12 mouse cellular contexts compared by ENCODE assay signal in genomic region chr10:119063209-119063699, GRCm38 (mm10).
DNase-seq lines count a peak whose midpoint lies in the region; ATAC-seq and TF ChIP-seq lines count a peak whose summit lies in the region.
"Had no signal": no experiment of that assay in that cellular context is flagged by ENCODE, and none has a peak within 500 bp of the region (broad histone marks: within the 10 kb centered on the region; RNA-seq: fewer than 3 reads in every experiment).

No protein-coding gene starts in this region.

- 0 out of 2 replicates have a peak, but pooled peaks have one; percentile 10 for ATAC-seq in heart, postnatal 0 days (ENCODE audit: insufficient read depth, low read depth)
- peak; percentile 55 for ATAC-seq in common myeloid progenitor, adult 5-6 weeks (replicated peaks; ENCODE audit: low read depth, poor library complexity, severe bottlenecking)
- no peak for ATAC-seq in activated CD4-positive, CD25-positive, alpha-beta regulatory T cell, adult 4 months
- ATAC-seq: CD4-positive, CD25-positive, alpha-beta regulatory T cell, adult 4 months had no signal

- no peaks in the 10 kb centered on the region for H3K27me3 ChIP-seq in heart, postnatal 0 days (ENCODE audit: control insufficient read depth, insufficient read depth, low read length)
- H3K27me3 ChIP-seq: hindbrain, embryonic 12.5 days had no signal

- H3K9ac ChIP-seq in heart, postnatal 0 days (replicated peaks; ENCODE audit: low read depth, low read length), result no peak overlapping the region
- H3K9ac ChIP-seq: hindbrain, embryonic 12.5 days; lung, embryonic 15.5 days had no signal

- H3K4me1 ChIP-seq in heart, postnatal 0 days (ENCODE audit: control insufficient read depth, insufficient read depth), result peaks cover 28% of the 10 kb centered on the region

- TF ChIP-seq CTCF in heart, postnatal 0 days (IDR thresholded peaks at IDR 0.05; ENCODE audit: low read depth), result no peak

- no peak overlapping the region for H3K27ac ChIP-seq in heart, postnatal 0 days (ENCODE audit: low read depth)
- H3K27ac ChIP-seq: hindbrain, embryonic 12.5 days; lung, embryonic 15.5 days had no signal

- H3K9me3 ChIP-seq in heart, postnatal 0 days (replicated peaks; ENCODE audit: control insufficient read depth, low read length), result no peaks in the 10 kb centered on the region
- H3K9me3 ChIP-seq: hindbrain, embryonic 12.5 days; lung, embryonic 15.5 days had no signal

- no peak overlapping the region for H3K4me2 ChIP-seq in heart, postnatal 0 days (ENCODE audit: low read depth, low read length)
- H3K4me2 ChIP-seq: hindbrain, embryonic 12.5 days; lung, embryonic 15.5 days had no signal

- WGBS in heart, postnatal 0 days, result 42% methylated on average over 14 of the region's 14 CpGs

- TF ChIP-seq EP300 in heart, postnatal 0 days (IDR thresholded peaks at IDR 0.05; ENCODE audit: low read depth), result no peak

- H3K4me3 ChIP-seq in heart, postnatal 0 days (ENCODE audit: low read depth, low read length), result no peak overlapping the region
- H3K4me3 ChIP-seq: hindbrain, embryonic 12.5 days; lung, embryonic 15.5 days had no signal

- H3K36me3 ChIP-seq in heart, postnatal 0 days (replicated peaks; ENCODE audit: control insufficient read depth, insufficient read depth, low read length), result no peaks in the 10 kb centered on the region
- H3K36me3 ChIP-seq: hindbrain, embryonic 12.5 days; lung, embryonic 15.5 days had no signal

- DNase-seq in heart, postnatal 0 days (ENCODE audit: low spot score), result peak; percentile 45
- DNase-seq in heart, adult 11 months, result no peak
- DNase-seq in NIH3T3 (ENCODE audit: low read depth), result peak; percentile 36
- DNase-seq in lung, postnatal 10 days, result peak; percentile 55
- DNase-seq in cerebellum, adult 11-12 months, result no peak
- DNase-seq: gastrocnemius, postnatal 36 days; layer of hippocampus, postnatal 36 days had no signal

Comparison
In these comparisons a context has a peak if more than half of its experiments do, and no peak if none do; other contexts are left out.
1. DNase-seq: peak in heart, postnatal 0 days (single experiment), NIH3T3 (single experiment) and lung, postnatal 10 days (single experiment); none in heart, adult 11 months (single experiment) and cerebellum, adult 11-12 months (single experiment).